Mouse (Mus musculus) heart, adult 9 months (tissue): ENCODE measurements at regions not wholly inside any gene's neighbourhood (a gene's known extent, or its start where the extent isn't known, plus 50 kb on each side); places are given as distances from the start of the nearest gene placed in this dataset.
A peak's percentile ranks its signal among the peaks of the same experiment; 100 is the strongest.

Experiments used
- DNase-seq, 2 experiments: peaks; one replicate each; pipeline ENCODE4 v3.0.0; 2022; ENCODE audit warnings: low spot score in 2 of 2

DNA sequence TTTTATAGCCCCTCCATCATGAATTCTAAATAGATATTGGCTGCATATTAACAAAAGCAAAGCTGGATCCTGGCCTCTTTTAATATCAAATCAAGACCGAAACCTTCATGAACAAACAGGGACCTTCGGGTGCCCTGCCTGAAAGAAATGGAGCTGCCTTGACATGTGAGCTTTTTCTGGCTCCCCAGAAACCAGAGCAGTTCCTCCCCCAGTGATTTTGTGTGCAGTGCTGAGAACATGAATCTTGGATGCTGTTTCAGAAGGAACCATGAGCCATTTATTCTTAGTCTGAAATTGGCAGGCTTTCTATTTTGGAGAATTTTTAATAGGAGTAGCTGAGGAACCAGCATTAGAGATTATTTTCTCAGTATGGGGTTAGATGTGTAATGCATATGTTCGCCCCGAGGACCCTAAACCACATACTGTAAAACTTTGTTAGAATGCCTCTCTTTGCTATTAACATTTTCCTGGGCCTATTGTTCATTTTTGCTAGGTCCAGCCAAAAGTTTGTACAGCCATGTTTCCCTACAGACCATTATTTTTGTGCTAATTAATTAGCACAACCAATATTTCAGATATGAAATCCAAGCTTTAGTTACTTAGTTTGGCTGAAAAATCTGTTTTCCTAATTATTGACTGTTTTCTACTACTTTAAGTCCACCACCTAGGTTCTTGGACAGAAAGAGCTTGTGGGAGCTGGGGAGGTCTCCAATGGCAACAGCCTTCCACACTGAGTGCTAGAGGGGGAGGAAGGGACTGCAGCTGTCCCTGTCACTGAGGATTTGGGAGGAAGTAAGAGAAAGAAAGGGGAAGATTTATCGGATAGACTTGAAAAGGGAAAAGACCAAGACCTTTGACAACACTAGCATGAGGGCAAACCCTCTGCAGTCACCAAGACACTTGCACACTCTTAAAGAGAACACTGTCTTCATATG is 613.0 kb downstream of the Nfib start:
- peak; percentile 38 to 48 for DNase-seq

DNA sequence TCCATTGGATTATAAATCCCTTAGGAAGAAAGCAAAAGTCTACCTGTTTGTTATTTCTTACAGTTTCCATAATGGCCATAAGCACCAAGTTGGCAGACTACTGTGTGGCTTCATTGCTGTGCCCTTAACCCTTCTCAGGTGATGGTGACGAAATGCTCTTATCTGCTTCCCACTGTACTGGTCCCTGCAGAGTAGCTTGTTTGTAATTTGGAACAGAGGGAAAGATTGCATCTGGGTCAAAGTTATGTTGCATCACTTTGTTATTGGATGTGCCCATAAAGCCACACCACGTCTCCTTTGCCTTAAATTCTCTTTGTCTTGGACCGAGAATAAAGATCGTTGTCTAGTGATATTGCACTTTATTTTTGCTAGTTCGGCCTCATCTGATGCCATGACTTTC is 615.9 kb downstream of the Nfib start:
- no peak for DNase-seq

DNA sequence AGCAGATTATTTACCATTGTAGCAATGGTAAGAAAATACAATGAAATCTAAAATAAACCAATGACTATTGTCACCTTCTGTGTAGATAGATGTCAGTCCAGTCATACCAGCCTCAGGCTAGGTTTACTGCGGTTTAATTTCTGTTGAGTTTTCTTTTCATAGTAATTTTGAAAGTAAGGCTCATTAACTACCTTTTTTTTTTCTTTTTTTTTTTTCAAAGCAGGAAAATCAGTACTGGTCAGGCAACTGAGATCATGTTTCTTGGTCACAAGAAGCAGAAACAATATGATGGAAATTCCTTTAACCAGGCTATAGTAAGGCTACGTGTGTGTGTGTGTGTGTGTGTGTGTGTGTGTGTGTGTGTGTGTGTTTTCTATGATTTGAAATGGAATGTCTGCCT is 622.0 kb downstream of the Nfib start:
- no peak for DNase-seq

DNA sequence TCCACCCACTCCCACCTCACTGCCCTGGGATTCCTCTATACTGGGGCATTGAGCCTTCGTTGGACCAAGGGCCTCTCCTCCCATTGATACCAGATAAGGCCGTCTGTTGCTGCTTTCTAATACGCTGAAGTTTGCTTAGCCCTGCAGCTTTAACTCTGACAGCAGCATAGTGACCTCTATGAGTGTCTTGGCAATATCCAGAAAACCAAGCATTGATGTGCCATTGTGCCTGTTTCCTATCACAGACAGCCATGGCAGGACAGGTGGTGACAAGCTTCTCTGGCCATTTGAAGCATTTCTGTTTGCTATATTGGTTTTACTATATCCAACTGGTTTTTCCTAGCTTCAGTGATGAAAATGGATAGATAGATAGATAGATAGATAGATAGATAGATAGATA is 625.4 kb upstream of the Mpdz start:
- peak; percentile 35 to 48 for DNase-seq

DNA sequence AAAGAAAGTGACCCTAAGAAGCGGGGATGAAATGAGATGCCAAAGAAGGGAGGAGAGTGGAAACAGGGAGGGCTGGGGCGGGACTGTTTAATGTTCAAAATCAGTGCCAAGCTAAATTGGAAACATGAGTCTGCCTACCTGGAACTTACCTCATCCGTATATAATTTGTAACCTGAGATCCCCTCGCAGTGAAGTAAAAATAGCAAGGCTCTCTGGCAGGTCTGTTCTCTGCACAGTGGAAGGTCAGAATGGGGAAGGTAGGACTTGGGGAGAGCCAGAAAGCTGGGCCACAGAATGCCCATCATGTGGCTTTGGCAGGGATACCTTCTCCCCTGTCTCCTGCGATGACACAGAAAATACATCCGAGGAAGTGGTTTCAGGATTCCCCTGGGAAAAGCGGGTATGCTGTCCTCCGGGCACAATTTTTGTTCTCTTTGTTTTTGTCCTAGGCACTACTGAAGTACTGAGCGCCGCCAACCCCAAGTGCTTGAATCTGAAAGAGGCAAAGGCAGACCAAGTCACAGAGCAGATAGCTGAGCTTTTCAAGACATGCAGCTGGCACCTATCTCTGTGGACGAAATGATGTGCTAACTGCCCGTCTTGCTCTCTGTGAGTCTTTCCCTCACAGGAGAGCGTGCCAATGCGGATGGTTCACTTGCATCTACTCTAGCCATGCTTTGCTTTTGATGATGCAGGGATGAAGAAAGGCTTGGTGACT is 623.2 kb upstream of the Mpdz start:
- peak; percentile 71 to 72 for DNase-seq

DNA sequence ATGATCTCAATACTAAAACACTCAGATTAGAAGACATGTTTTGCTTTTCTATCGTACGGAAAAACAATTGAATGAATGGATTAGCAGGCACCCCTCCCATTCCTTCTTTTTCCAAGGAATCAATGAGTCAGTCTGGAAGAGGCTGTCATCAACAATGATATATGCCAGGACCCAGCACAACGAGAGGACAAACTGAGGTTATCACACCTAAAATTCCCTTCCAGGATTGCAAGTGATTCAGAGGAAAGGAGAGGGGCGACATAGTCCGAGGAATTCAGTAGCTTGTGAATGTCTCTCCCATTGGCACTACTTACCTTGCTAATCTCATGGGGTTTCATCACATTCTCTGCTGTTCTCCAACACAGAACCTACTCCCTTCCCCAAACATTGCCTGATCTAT is 620.1 kb upstream of the Mpdz start:
- DNase-seq = peak; percentile 21 to 59

DNA sequence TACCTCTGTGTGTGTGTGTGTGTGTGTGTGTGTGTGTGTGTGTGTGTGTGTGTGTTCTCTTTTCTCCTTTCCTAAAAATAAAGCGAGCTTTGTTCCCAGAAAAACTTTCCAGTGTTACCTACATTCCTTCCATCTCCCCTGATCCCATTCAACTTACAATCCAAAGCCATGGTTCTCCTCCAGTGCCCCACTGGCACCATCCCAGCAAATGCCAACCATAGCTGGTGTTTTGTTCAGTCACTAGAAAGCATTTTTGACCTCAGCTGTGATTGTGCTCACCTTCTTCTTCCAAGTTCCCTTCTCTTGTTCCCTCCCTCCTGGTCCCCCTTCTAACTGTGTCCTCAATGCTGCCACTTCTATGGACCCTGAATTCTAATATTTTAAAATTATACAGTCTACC is 614.1 kb upstream of the Mpdz start:
- peak in 1 of 2 experiments; percentile 31 for DNase-seq

DNA sequence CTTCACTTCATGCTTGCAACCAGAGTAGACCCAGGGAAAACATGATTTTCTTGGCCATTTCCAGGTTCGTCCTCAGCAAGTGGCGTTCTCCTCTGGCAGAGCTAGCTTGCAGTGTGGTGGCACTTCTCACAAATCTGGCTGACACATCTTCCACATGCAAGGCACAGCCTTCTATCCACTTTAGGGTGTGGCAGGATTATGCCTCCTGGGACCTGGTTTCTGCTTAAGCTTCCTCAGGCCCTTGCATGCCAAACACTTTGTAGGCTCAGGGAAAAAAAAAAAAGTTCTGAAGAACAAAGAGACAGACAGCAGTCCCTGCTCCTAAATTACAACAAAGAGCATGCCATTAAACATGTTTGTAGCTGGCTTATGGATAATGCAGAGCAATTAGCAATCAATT is 605.6 kb upstream of the Mpdz start:
- DNase-seq = no peak

DNA sequence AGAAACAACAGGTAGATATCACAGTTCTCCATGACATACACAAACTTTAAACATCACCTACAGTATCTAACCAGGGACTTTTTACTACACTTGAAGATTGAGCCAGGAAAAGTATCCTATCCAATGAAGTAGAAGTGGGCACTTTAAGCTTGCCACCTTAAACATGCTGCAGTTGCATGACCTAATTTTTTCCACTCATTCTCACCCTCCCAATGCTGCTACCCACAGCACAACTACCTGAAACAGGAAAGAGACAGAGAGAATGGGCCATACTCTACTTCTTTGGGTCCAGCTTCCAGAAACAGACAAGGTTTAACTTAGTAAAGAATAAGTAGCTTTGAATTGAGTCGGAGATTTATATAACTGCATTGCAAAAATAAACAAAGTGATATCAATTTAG is 594.9 kb upstream of the Mpdz start:
- no peak for DNase-seq

DNA sequence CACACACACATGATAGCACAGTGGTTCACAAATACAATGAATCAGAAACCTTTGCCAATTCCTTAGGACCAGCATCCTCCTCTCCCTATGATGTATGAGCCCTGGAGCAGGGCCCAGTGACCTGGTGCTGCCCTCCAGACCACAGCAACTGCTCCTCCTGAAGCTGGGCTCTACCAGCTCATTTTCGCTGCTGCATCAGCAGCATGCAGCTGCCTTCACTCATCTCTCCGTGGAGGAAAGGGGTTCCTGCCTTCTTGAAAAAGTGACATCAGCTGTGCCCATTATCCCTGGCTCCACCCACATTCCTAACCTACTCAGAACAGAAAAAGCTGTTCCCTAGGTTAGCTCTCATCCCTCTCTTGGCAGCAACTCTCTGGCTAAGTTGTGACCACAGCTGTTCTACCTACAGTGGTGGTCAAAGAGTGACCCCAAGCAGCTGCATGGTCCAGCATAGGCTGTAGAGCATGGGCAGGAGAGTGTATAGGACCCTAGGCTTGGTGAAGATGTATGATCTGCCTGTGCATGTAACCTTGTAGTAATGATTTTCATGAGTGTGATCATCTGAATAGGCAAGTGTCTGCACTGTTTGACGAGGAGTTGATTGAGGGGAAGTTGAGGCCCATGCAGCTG is 592.6 kb upstream of the Mpdz start:
- DNase-seq = no peak

DNA sequence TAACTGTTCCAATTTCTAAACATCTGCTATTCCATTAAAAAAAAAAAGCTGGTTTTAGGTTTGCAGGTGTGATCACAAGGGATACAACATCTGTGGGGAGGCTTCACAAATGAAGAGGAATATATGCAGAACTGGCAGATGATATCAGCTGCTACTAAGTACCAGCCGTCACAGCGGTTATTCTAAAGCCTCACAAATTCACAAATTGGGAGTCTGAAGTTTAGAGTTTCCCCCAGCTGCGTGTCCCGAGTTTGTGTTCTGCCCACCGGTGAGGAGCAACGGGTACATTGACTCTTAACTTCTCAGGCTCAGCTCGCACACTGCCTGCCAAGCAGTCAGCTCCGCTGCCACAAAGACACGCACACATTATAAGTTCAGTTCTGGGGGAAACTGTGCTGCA is 586.6 kb upstream of the Mpdz start:
- DNase-seq = no peak

DNA sequence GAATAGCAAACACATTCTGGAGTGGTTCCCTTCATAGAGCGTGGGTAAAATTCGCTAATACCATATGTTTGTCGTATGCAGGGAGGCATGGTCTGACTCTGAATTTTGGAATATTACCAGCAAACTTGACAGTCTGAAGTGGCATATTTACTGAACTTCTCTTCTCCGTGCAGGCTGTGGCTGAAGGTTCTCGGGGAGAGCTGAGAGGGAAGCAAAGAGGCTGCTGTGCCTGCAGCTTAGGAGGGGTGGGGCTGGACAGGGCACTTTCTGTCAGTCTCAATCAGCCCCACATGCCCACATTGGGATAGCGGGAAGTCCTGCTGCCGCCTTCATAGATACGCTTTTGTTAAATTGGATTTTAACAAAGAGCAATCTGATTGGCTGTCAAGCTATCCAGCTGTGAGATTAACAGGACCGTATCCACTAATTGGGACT is 584.8 kb upstream of the Mpdz start:
- DNase-seq = no peak

DNA sequence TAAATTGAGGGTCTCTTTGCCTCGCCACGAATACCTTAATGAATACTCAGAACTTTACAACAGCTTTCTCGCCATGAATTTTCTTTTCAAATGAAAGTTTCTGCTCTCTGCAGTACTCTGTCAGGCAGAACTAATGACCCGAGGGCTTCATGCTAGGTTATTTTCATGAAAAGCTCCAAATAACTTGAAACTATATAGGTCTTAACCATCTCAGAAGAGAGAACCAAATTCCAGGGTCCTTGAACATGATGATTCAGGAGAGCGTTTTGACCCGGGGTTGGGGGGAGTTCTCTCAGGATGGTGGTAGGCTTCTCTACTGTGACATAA is 558.8 kb upstream of the Mpdz start:
- DNase-seq = no peak

DNA sequence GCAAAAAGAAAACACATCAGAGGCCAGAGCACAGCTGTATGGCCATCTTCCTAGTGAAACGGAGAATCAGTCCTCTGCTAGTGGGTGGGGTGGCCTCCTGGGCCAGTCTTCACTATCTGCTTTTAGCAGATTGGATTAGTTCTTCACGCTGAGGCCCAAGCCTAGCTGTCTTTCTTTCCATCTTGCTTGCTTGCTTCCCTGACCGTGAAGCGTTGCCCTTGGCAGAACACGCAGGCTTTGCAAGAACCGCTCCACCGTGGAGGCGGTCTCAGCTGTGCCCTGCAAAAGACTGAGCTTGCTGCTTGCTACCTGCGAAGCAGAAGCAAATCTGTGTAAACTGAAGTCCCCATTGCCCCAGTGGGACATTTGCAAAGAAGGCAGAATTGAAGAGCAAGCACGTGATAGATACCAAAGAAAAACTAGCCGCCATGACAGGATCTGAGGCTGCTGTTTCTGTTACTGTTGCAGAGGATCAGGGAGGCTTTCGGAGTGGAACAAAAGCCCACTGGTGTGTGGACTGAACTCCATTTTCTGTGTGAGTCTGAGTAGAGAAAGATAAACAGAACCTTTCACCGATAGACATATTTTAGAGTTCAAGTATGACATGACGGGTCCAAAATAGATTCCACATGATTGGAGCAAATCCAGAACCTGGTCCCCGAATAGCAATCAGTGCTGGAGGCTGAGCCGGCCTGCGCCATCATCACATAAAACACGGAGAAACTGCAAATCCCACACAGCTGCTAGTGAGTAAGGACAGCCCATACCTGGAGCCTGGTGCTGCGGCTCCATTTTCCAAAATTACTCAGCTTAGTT is 558.2 kb upstream of the Mpdz start:
- peak; percentile 40 to 55 for DNase-seq

DNA sequence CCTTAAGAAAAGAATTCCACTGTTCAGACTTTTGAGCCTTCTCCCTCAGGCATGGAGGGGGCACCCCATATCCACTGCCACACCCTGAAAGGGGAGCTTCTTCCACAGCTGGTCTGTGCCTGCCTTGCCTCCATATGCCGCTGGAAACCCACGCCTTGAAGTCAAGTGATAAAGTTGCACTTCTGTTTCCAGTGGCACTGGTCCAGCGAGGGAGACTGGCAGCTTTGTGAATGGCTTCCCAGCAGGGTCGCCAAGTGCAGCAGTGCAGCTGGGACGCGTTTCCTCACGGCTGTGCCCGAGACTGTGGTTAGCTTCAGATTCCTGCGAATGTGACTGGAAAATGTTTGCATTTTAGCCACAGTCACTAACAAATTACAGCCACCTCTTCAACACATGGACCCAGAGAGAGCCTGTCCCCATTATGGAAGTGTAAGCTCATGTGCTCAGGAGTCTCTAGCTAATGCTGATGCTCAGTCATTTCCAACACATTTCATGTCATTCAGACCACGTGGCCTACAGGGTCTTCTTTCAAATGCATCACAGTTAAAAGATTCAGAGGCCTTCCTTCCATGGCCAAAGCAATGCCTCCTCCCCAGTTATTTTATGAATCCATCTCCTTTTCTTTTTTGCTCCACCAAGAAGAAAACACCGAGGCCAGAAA is 557.2 kb upstream of the Mpdz start:
- DNase-seq = peak in 1 of 2 experiments; percentile 14

DNA sequence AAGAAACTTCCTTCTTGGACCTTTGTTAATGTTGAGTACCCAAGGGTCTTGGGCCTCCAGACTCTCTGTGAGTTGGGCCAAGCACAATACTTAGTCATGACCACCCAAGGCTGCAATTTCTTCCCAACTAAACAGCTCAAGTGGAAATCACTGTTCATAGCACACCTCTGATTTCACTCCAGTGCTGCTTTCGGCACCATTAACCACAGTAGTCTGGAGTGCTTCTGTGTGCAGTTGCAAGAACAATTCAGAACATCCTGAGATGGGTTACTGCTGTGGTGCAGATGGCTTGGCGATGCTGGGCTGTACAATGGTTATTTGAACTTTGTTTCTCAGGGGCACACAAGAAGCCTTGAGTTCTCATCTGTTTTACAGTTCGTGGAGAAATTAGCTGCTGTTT is 556.5 kb upstream of the Mpdz start:
- no peak for DNase-seq

DNA sequence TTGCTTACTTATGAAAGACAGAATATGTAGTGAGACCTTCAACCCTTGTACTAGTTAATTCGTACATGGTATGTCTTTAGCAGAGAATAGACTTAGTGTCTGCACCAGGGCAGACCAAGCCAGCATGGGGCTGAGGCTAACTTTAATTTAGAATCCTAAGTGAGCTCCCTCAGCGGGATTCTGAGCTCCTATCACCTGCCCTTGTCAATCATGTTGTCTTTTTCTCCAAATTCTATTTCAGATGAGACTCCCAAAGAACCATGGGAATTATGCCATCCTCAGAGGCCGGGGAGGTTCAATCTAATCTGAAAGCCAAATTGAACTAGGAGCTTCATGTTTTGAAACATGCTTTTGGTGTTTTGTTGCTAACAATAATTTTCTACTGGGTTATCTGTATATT is 553.8 kb upstream of the Mpdz start:
- no peak for DNase-seq

DNA sequence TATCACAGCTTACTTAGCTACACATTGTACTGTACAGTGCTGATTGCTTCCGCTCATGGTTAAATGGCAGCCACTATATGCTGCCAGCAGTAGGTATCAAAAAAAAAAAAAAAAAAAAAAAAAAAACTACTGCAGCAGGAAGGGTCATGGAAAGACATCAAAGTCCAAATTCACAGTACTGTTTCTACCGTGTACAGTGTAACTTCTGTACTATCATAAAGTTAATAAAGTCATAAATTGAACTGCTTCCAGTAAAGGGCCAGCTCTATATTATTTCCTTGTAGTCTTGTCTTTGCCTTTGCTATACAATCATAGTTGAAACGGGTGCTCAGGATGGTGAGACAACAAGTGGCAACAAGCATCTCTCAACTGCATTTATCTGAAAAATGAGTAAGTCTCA is 552.6 kb upstream of the Mpdz start:
- no peak for DNase-seq

DNA sequence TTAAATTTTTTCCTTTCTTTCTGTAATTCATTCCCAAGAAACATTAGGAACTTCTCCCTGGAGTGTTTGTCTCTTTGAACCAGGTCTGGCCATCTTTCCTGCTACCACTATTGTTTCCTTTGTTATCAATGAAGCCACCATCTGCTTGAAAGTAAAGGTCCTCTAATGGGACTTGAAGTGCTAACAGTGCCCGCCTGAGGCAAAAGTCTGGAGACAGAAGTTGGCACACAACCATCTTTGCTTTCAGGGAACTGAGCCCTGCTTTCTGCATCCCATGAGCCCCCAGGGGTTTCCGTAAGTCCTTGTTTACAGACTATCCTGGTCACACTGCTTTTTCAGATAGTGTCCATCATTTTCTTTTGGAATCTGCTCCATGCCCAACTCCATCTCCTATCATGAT is 546.2 kb upstream of the Mpdz start:
- no peak for DNase-seq

DNA sequence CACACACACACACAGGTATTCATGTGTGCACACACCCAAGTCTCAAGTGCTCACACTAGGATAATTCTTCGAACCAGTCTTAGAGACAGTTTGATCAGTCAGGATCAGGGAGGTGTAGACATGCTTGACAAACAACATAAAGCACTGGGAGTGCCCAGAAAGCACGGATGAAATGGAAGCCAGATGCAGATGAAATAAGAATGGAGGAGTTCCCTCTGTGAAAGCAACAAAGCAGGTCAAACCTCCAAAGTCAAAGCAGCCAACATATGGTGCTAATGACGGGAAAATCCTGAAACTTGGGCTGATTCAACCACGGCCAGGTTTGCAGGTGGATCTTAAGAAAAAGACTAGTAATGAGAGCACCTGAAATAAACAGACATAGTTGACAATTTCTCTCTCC is 544.0 kb upstream of the Mpdz start:
- DNase-seq = no peak

DNA sequence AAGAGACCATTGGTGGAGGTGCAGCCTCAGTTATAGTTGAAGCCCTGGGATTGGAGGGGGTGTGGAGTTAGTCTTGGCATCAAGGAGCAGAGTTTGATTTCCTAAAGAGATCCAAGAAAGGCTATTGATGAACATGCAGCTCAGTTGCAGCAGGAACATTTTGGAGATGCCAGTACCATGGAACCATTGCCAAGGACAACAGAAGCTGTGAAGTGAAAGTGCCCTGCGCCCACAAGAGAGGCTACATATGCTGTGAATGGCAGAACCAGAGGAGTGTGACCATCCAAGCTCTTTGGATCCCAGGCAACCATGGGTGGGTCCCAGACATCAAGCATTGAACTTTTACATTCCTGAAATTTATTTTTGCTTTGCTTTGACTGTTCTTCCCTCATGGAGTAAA is 539.2 kb upstream of the Mpdz start:
- no peak for DNase-seq
